Mouse (Mus musculus): ENCODE data around the gene Ush2a. TPM values are rescaled to one million over a fixed set of nuclear protein-coding genes. Genes with fewer than 3 reads are reported as not detected.

The Ush2a gene
- polyA plus RNA-seq, 1 experiment, result not detected

DNA sequence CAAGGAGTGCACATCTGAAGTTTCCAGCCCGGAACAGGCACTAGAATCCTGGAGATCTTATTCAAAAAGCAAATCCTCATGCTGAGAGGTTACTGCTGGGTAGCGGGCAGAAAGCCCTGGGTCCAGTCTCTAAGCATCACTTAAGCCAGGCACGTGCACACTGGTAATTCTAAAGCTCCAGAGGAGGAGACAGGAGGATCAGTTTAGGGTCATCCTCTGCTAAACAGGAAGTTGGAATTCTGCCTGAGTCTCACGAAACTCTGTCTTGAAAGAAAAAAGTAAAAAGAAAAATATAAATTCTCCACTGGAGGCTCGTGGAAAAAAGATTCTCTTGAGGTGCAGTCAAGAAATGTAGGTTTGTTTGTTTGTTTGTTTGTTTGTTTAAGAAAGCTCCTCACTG, 591.0 kb downstream of the Ush2a start:
- TF ChIP-seq POLR2A (IDR thresholded peaks at IDR 0.05; ENCODE audit: borderline replicate concordance, extremely low read depth, low read depth, low read length) (no peak), CTCF (IDR thresholded peaks at IDR 0.05; ENCODE audit: insufficient read depth, low read length) (no peak)
- Histone ChIP-seq H3K4me1 (ENCODE audit: control insufficient read depth, insufficient read depth, low read length) (no peaks in the 10 kb centered on the region), H3K4me3 (replicated peaks; ENCODE audit: extremely low read depth, low read depth, low read length) (no peak overlapping the region)
- DNase-seq, result no peak
- WGBS, result 61% methylated on average over 5 of the region's 5 CpGs

DNA sequence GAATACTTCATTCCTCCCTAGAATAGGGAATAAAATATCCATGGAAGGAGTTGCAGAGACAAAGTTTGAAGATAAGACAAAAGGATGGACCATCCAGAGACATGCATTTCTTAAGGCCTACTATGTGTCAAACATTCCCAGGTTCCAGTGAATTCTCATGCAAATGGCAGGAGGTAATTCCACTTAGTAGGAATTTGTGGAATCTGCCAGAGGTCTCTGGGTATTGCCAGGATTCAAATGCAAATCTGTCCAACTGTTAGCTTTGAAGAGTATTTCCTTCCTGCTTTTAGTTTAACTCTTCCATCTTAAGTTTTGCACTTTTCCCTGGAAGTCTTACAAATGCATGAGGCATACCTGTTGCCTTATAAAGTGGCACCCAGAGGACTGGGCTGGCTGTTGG, 592.4 kb downstream of the Ush2a start:
- DNase-seq, result no peak
- no peak overlapping the region for H3K4me3 ChIP-seq (replicated peaks; ENCODE audit: extremely low read depth, low read depth, low read length)
- TF ChIP-seq POLR2A (IDR thresholded peaks at IDR 0.05; ENCODE audit: borderline replicate concordance, extremely low read depth, low read depth, low read length) (no peak), CTCF (IDR thresholded peaks at IDR 0.05; ENCODE audit: insufficient read depth, low read length) (no peak)
- H3K4me1 ChIP-seq (ENCODE audit: control insufficient read depth, insufficient read depth, low read length), result no peaks in the 10 kb centered on the region

DNA sequence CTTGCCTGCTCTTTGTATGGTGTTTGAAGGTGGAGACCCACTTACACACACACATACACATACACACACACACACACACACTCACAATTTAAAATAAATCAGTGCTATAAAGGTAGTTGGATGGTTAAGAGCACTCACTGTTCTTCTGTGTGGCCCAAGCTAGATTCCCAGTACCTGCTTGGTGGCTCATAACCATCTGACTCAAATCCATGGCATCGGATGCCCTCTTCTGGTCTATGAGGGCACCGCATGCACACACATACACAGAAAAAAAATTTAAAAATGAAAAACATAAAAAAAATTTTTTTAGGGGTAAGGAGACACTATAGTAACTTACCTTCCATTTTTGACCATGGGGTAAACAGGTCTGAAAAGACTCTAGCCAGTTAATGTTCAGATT, 593.2 kb downstream of the Ush2a start:
- Histone ChIP-seq H3K4me1 (ENCODE audit: control insufficient read depth, insufficient read depth, low read length) (no peaks in the 10 kb centered on the region), H3K4me3 (replicated peaks; ENCODE audit: extremely low read depth, low read depth, low read length) (no peak overlapping the region)
- 92% methylated on average over 2 of the region's 2 CpGs for WGBS
- DNase-seq, result no peak
- TF ChIP-seq POLR2A (IDR thresholded peaks at IDR 0.05; ENCODE audit: borderline replicate concordance, extremely low read depth, low read depth, low read length) (no peak), CTCF (IDR thresholded peaks at IDR 0.05; ENCODE audit: insufficient read depth, low read length) (no peak)

DNA sequence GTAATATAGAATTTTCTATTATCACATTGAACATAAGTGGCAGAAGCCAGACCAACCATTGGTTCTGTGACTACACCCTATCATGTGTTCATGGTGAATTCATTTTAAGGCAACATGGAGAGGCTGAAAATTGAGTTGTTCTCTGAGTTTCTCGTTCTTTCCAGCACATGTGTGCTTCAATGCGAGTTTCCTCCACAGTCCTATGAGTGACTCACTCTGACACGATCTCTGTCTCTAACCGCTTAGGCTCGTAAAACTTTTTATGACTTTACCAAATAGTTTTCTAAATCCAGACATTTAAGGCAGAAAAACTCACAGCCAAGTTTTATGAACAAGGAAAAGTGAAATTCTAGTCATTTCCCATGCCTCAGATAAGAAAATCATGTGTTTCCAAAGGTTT, 597.9 kb downstream of the Ush2a start:
- Histone ChIP-seq H3K4me3 (replicated peaks; ENCODE audit: extremely low read depth, low read depth, low read length) (no peak overlapping the region), H3K4me1 (ENCODE audit: control insufficient read depth, insufficient read depth, low read length) (no peaks in the 10 kb centered on the region)
- TF ChIP-seq POLR2A (IDR thresholded peaks at IDR 0.05; ENCODE audit: borderline replicate concordance, extremely low read depth, low read depth, low read length) (no peak), CTCF (IDR thresholded peaks at IDR 0.05; ENCODE audit: insufficient read depth, low read length) (no peak)
- 89% methylated on average over 5 of the region's 5 CpGs for WGBS
- DNase-seq, result no peak

DNA sequence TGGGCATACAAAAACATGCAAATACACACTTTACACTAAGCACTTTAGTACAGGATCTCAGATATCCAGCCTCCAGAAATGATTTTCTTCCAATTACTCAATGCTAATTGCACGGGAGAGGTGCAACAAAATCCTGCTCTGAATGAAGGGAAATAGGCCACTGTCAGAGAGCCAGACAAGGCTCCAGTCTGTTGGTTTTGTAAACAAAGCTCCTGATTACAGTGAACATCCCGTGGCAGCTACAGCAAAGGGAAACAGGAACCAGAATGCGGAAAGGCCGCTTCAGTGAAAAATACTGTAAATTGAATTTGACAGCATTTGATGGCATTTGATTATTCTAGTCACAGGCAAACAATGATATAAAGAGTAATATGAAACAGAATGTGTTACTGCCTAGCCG, 604.1 kb downstream of the Ush2a start:
- no peak for DNase-seq
- WGBS, result 24% methylated on average over 5 of the region's 5 CpGs
- Histone ChIP-seq H3K4me1 (ENCODE audit: control insufficient read depth, insufficient read depth, low read length) (no peaks in the 10 kb centered on the region), H3K4me3 (replicated peaks; ENCODE audit: extremely low read depth, low read depth, low read length) (peak overlapping the region; percentile 27)
- TF ChIP-seq CTCF (IDR thresholded peaks at IDR 0.05; ENCODE audit: insufficient read depth, low read length), result no peak
- TF ChIP-seq POLR2A (IDR thresholded peaks at IDR 0.05; ENCODE audit: borderline replicate concordance, extremely low read depth, low read depth, low read length), result no peak

DNA sequence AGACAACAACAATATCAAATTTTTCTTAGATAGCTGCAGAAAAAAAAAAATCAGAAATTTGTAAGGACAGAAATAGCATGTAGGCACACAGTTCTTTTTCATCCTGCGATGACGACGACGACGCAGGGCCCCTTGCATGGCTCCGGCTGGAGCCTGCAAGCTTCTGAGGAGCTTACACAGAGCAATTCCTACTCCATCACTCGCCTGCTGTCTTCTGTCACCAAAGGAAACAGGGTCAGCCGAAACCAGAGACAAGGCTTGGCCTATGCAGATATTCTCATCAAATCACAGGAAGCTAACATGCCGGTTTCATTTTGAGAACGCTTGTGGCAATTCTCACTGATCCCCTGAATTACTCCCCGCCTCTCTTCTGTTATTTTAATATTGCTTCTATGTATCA, 604.7 kb downstream of the Ush2a start:
- 29% methylated on average over 11 of the region's 11 CpGs for WGBS
- DNase-seq, result no peak
- TF ChIP-seq POLR2A (IDR thresholded peaks at IDR 0.05; ENCODE audit: borderline replicate concordance, extremely low read depth, low read depth, low read length) (no peak), CTCF (IDR thresholded peaks at IDR 0.05; ENCODE audit: insufficient read depth, low read length) (no peak)
- H3K4me3 ChIP-seq (replicated peaks; ENCODE audit: extremely low read depth, low read depth, low read length), result no peak overlapping the region
- H3K4me1 ChIP-seq (ENCODE audit: control insufficient read depth, insufficient read depth, low read length), result no peaks in the 10 kb centered on the region

DNA sequence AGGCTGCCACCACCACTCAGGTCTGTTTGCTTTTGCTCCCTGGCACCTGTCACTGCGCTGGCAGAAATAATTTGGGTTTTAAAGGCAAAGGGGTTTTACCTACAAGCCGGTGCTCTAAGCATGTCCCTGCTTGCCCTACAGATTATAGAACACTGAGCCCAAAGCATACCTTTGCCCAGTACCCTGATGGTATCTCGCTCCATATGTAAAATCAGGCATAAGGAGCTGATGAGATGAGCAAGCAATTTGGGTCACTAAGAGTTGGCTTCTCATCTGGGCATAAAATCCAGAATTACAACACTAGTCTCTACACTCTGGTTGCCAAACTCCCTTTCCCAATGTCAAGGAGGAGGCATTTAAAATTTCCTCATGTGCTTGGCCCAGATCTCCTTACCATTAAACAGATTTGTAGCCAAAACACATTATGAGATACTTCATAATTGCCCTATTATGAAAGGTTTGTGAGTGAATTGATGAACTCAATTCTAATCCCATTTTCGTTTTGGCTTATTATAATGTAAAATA, 616.8 kb downstream of the Ush2a start:
- 71% methylated on average over 4 of the region's 4 CpGs for WGBS
- no peak for DNase-seq

DNA sequence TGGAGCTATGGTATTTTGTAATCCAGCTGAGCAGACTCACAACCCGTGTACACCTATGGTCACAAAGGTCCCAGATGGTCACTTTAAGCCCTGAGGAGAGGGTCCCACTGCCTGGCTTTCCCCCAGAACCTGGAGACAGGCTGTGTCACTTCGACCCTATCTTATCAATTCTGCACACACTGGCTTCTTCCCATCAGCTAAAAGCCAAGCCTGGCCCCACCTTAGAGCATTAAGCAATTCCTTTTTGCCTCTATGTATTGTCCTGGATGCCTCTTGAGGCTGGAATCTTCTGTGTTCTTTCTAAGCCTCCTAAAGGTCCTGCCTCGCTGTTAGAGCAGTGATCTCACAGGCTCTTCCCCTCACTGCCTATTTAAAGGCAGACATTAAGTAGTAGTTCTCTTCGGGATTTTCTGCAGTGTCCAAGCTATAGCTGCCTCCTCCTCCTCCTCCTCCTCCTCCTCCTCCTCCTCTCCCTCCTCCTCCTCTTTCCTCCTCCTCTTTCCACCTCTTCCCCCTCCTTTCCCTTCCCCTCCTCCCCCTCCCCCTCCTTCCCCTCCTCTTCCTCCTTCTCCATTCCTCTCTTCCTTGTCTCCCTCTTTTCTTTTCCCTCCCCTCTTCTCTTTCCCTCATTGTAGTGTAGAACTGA, 635.2 kb downstream of the Ush2a start:
- WGBS, result 24% methylated on average over 4 of the region's 4 CpGs
- no peak for TF ChIP-seq POLR2A (IDR thresholded peaks at IDR 0.05; ENCODE audit: borderline replicate concordance, extremely low read depth, low read depth, low read length)
- no peak for TF ChIP-seq CTCF (IDR thresholded peaks at IDR 0.05; ENCODE audit: insufficient read depth, low read length)
- DNase-seq, result no peak
- H3K4me1 ChIP-seq (ENCODE audit: control insufficient read depth, insufficient read depth, low read length), result no peaks in the 10 kb centered on the region
- no peak overlapping the region for H3K4me3 ChIP-seq (replicated peaks; ENCODE audit: extremely low read depth, low read depth, low read length)

More for the DNA sequence above, 616.8 kb downstream of the Ush2a start:
- TF ChIP-seq CTCF (IDR thresholded peaks at IDR 0.05; ENCODE audit: insufficient read depth, low read length), result no peak
- no peak for TF ChIP-seq POLR2A (IDR thresholded peaks at IDR 0.05; ENCODE audit: borderline replicate concordance, extremely low read depth, low read depth, low read length)
- Histone ChIP-seq H3K4me3 (replicated peaks; ENCODE audit: extremely low read depth, low read depth, low read length) (no peak overlapping the region), H3K4me1 (ENCODE audit: control insufficient read depth, insufficient read depth, low read length) (no peaks in the 10 kb centered on the region)

DNA sequence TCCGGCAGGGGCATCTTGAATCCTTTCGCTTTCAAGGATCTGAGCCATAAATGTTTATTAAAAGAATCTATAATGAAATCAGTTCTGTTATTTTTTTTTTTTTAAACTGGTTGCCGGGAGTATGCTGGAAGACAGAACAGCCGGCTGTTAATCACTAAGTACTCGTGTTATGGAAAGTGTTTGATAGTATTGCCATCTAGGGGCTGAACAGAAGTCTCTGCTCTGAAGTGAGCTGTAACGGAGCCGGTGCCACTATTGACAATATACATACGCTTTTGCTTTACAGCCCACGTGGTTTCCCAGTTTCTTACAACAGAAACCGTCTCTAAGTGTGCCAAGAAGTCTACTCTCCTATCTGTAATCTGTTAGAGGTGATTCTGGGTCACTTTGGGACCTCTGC, 642.3 kb downstream of the Ush2a start:
- WGBS, result 25% methylated on average over 10 of the region's 10 CpGs
- H3K4me1 ChIP-seq (ENCODE audit: control insufficient read depth, insufficient read depth, low read length), result no peaks in the 10 kb centered on the region
- DNase-seq, result no peak
- TF ChIP-seq CTCF (IDR thresholded peaks at IDR 0.05; ENCODE audit: insufficient read depth, low read length), result no peak
- TF ChIP-seq POLR2A (IDR thresholded peaks at IDR 0.05; ENCODE audit: borderline replicate concordance, extremely low read depth, low read depth, low read length), result no peak
- H3K4me3 ChIP-seq (replicated peaks; ENCODE audit: extremely low read depth, low read depth, low read length), result no peak overlapping the region

DNA sequence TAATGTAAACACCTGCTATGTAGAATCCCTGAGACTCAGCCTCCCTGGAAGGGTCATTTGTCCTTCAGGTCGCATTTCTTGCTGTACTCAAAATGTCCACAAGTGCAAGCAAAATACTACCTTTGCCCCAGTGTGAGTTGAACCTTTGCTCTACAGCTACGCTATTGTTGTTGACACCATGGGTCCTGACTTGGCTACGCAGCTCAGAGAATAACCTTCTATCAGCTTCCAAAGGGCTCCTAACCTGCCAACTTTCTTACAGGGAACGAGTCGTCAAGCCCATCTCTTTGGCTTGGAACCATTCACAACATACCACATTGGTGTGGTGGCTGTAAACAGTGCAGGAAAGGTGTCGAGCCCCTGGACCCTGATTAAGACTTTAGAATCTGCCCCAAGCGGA, 644.4 kb downstream of the Ush2a start:
- DNase-seq, result no peak
- Histone ChIP-seq H3K4me1 (ENCODE audit: control insufficient read depth, insufficient read depth, low read length) (no peaks in the 10 kb centered on the region), H3K4me3 (replicated peaks; ENCODE audit: extremely low read depth, low read depth, low read length) (no peak overlapping the region)
- TF ChIP-seq POLR2A (IDR thresholded peaks at IDR 0.05; ENCODE audit: borderline replicate concordance, extremely low read depth, low read depth, low read length) (no peak), CTCF (IDR thresholded peaks at IDR 0.05; ENCODE audit: insufficient read depth, low read length) (no peak)
- 83% methylated on average over 7 of the region's 7 CpGs for WGBS

Data from lung, adult 2 months (tissue).